Mouse (Mus musculus) kidney, postnatal 0 days (tissue): ENCODE results near the gene Dennd1b. TPM values are rescaled to one million over a fixed set of nuclear protein-coding genes. Genes with fewer than 3 reads are reported as not detected.

ENCODE experiments used
- ATAC-seq: fragments of 200-750 bp; cut with Nextera tagmentation; replicated peaks from 2 replicates; pipeline ENCODE4 v1.8.0; 2017; ENCODE audit warnings: low read depth, moderate number of reproducible peaks, moderate TSS enrichment, moderate library complexity; ENCODE audit not compliant: low FRiP score
- DNase-seq: peaks from one replicate; pipeline ENCODE4 v3.0.0-alpha.2; 2016; ENCODE audit warnings: low spot score
- H3K27ac ChIP-seq: fragments of 300-500 bp; sonication (generic); 2 replicates; pipeline ENCODE4 v1.5.1; 2014; ENCODE audit warnings: mild to moderate bottlenecking
- H3K27me3 ChIP-seq: fragments of 300-500 bp; sonication (generic); 2 replicates; pipeline ENCODE4 v1.6.1; 2014; ENCODE audit warnings: low read length, mixed read lengths; ENCODE audit not compliant: insufficient read depth
- H3K36me3 ChIP-seq: fragments of 300-500 bp; sonication (generic); 2 replicates; pipeline ENCODE4 v1.6.1; 2014; ENCODE audit warnings: low read length, mixed read lengths; ENCODE audit not compliant: insufficient read depth
- H3K4me1 ChIP-seq: fragments of 300-500 bp; sonication (generic); replicated peaks from 2 replicates; pipeline ENCODE4 v1.6.1; 2014; ENCODE audit warnings: antibody characterized with exemption, low read length, mixed read lengths; ENCODE audit not compliant: insufficient read depth
- H3K4me2 ChIP-seq: fragments of 300-500 bp; sonication (generic); 2 replicates; pipeline ENCODE4 v1.6.1; 2014; ENCODE audit warnings: mild to moderate bottlenecking, low read length, moderate library complexity, mixed read lengths
- H3K4me3 ChIP-seq: fragments of 300-500 bp; sonication (generic); replicated peaks from 2 replicates; pipeline ENCODE4 v1.5.1; 2014; ENCODE audit warnings: low read depth, low read length
- H3K9ac ChIP-seq: fragments of 300-500 bp; sonication (generic); 2 replicates; pipeline ENCODE4 v1.6.1; 2014; ENCODE audit warnings: low read depth, low read length
- H3K9me3 ChIP-seq: fragments of 300-500 bp; sonication (generic); replicated peaks from 2 replicates; pipeline ENCODE4 v1.6.1; 2016; ENCODE audit warnings: low read length, inconsistent platforms, mixed read lengths
- CTCF ChIP-seq: IDR thresholded peaks from 2 replicates; pipeline ENCODE4 v1.5.1; 2016; ENCODE audit warnings: antibody characterized with exemption, low read depth, mild to moderate bottlenecking, moderate library complexity
- WGBS: fragments of 180-500 bp; shearing (Covaris S2); extraction: QIAGEN DNeasy Blood & Tissue Kit; methylation state at CpG from one replicate; pipeline ENCODE4 v1.1.7; 2014; 5-methylcytosine and 5-hydroxymethylcytosine counted together
- polyA plus RNA-seq: library from polyadenylated mRNA; unstranded; fragments of >200 nt; fragmentation: Nextera tagmentation; extraction: Ambion mirVana; gene quantifications from 2 replicates; pipeline ENCODE4 v1.2.1, GENCODE M21; 2015

Dennd1b gene
- polyA plus RNA-seq, 1 experiment from 2014 or later: 12.8 TPM

GRCm38 (mm10) chr1:139162814-139163213 lies 199.6 kb downstream of the Dennd1b start:
- Histone ChIP-seq H3K36me3 (no peaks in the 10 kb centered on the region), H3K4me2 (no peak overlapping the region), H3K27me3 (no peaks in the 10 kb centered on the region), H3K4me3 (no peak overlapping the region), H3K27ac (no peak overlapping the region), H3K9ac (no peak overlapping the region), H3K9me3 (no peaks in the 10 kb centered on the region), H3K4me1 (no peaks in the 10 kb centered on the region)
- 35% methylated on average over 5 of the region's 5 CpGs for WGBS
- ATAC-seq (peak; percentile 33; the same call in 1 of the 2 replicates), DNase-seq (peak; percentile 56)
- TF ChIP-seq CTCF: peak; percentile 66

GRCm38 (mm10) chr1:139174058-139174832 lies 211.0 kb downstream of the Dennd1b start:
- no peak overlapping the region for H3K4me2 ChIP-seq
- WGBS: 76% methylated on average over 3 of the region's 3 CpGs
- no peaks in the 10 kb centered on the region for H3K27me3 ChIP-seq
- ATAC-seq: no peak
- peaks cover 16% of the 10 kb centered on the region; the same call in 1 of the 2 replicates for H3K36me3 ChIP-seq
- H3K9ac ChIP-seq: no peak overlapping the region
- H3K27ac ChIP-seq: no peak overlapping the region
- DNase-seq: no peak
- no peaks in the 10 kb centered on the region for H3K9me3 ChIP-seq
- no peaks in the 10 kb centered on the region for H3K4me1 ChIP-seq
- H3K4me3 ChIP-seq: no peak overlapping the region
- TF ChIP-seq CTCF: no peak

GRCm38 (mm10) chr1:139179707-139180106 lies 216.5 kb downstream of the Dennd1b start:
- Histone ChIP-seq H3K9me3 (no peaks in the 10 kb centered on the region), H3K4me3 (no peak overlapping the region), H3K27ac (no peak overlapping the region), H3K9ac (no peak overlapping the region), H3K27me3 (no peaks in the 10 kb centered on the region), H3K4me2 (no peak overlapping the region), H3K36me3 (no peaks in the 10 kb centered on the region), H3K4me1 (no peaks in the 10 kb centered on the region)
- no peak for DNase-seq
- WGBS: 77% methylated on average over 1 of the region's 1 CpGs
- no peak for TF ChIP-seq CTCF
- no peak for ATAC-seq

DNA sequence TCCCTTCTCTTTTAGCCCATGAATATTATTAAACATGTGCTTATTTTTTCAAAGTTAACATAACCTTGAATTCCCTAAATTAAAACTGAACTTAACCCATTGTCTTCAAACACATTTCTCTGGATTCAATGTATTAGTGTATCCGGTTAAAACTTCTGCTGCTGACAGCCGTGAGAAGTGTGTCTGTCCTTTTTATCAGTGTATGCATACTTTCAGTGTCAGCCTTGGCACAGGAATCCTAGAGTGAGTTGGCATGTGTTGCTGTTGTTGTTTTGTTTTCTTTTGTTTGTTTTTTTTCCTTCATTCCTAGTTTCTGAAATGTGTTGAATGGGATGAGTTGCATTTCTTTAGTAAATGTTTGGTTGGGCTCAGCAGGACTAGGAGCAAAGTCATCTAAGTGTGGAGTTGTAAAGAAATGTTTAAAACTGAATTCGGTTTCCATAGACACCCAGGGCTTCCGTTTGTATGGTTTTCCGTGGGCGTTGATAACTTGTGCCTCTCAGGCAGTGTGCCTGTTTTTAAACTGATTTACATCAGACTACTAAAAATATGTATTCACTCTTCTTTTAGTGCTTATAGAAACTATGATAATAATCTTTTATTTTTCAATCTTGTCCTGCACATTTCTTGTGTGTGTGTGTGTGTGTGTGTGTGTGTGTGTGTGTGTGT lies 217.4 kb downstream of the Dennd1b start:
- TF ChIP-seq CTCF: no peak
- H3K4me1 ChIP-seq: no peaks in the 10 kb centered on the region
- H3K27me3 ChIP-seq: no peaks in the 10 kb centered on the region
- no peak overlapping the region for H3K9ac ChIP-seq
- H3K27ac ChIP-seq: no peak overlapping the region
- no peaks in the 10 kb centered on the region for H3K9me3 ChIP-seq
- no peaks in the 10 kb centered on the region for H3K36me3 ChIP-seq
- ATAC-seq (no peak), DNase-seq (no peak)
- no peak overlapping the region for H3K4me2 ChIP-seq
- 72% methylated on average over 6 of the region's 6 CpGs for WGBS
- H3K4me3 ChIP-seq: no peak overlapping the region

DNA sequence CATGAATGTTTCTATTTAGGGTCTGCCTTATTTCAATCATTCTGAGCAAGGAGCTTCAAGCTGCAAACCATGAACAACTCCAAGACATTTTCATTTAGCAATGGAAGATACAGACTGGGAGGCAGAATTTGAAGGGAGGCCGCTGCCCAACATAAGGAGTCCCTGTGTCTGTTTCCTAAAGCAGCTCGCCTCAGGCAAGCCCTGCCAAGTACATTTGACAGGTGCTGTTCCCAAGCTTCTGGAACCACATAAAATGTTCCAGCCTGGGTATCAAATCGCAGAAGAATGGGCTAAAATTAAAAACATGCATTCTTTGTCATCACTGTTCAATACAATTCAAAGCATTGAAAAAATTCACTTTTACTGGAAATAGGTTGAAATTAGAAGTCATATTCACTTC lies 229.4 kb downstream of the Dennd1b start:
- H3K9ac ChIP-seq: no peak overlapping the region
- no peak overlapping the region for H3K4me2 ChIP-seq
- 79% methylated on average over 3 of the region's 3 CpGs for WGBS
- H3K27me3 ChIP-seq: no peaks in the 10 kb centered on the region
- H3K9me3 ChIP-seq: no peaks in the 10 kb centered on the region
- H3K27ac ChIP-seq: no peak overlapping the region
- no peak for TF ChIP-seq CTCF
- no peaks in the 10 kb centered on the region for H3K4me1 ChIP-seq
- no peak for ATAC-seq
- DNase-seq: no peak
- H3K36me3 ChIP-seq: no peaks in the 10 kb centered on the region
- H3K4me3 ChIP-seq: no peak overlapping the region

- ATAC-seq: no peak
- H3K4me1 ChIP-seq: no peaks in the 10 kb centered on the region
- H3K9me3 ChIP-seq: no peaks in the 10 kb centered on the region
- no peaks in the 10 kb centered on the region for H3K36me3 ChIP-seq
- H3K4me3 ChIP-seq: no peak overlapping the region
- H3K9ac ChIP-seq: no peak overlapping the region
- no peak for DNase-seq
- no peak for TF ChIP-seq CTCF
- H3K4me2 ChIP-seq: no peak overlapping the region
- no peak overlapping the region for H3K27ac ChIP-seq
- H3K27me3 ChIP-seq: no peaks in the 10 kb centered on the region
- WGBS: 52% methylated on average over 2 of the region's 2 CpGs
Observed at GRCm38 (mm10) chr1:139194011-139194410, 230.8 kb downstream of the Dennd1b start.
